Mouse (Mus musculus) heart, adult 8-10 months (tissue): ENCODE data around the gene Ecel1. TPM values are rescaled to one million over a fixed set of nuclear protein-coding genes. Genes with fewer than 3 reads are reported as not detected.

Experiments used
- DNase-seq: peaks from one replicate; pipeline ENCODE4 v3.0.0; 2022; ENCODE audit warnings: low spot score
- total RNA-seq, 4 experiments: library from RNA; stranded (reverse); gene quantifications; 2 replicates each; pipeline ENCODE4 v1.2.4; 2022

Gene Ecel1
- total RNA-seq, 4 experiments from 2014 or later: not detected

GRCm38 (mm10) chr1:87101411-87101810 lies 54.9 kb downstream of the Ecel1 start, which contains the start of gene Alpi:
Alpi (minus strand) TSS chr1:87101606.
- DNase-seq: no peak

- peak; percentile 7 for DNase-seq
Measured at GRCm38 (mm10) chr1:87098358-87098975, 57.9 kb downstream of the Ecel1 start.

Other genes starting within 250 kb of the Ecel1 start
- gene Alppl2, start 66.6 kb downstream of the Ecel1 start, total RNA-seq: not detected
- not detected for gene Alpi, start 54.9 kb downstream of the Ecel1 start, total RNA-seq
- not detected for gene Akp3, start 31.5 kb downstream of the Ecel1 start, total RNA-seq
- gene Prss56, start 26.8 kb upstream of the Ecel1 start, total RNA-seq: not detected
- gene Chrnd, start 34.1 kb upstream of the Ecel1 start, total RNA-seq: not detected
- not detected for gene Chrng, start 48.1 kb upstream of the Ecel1 start, total RNA-seq
- gene Eif4e2, start 57.4 kb upstream of the Ecel1 start, total RNA-seq: 10 to 100 TPM; 44.0 to 56.1 (median 49.0) TPM
- 1 to 10 TPM; 3.3 to 7.2 (median 4.5) TPM for gene Efhd1, start 107.8 kb upstream of the Ecel1 start, total RNA-seq
- 10 to 100 TPM; 38.0 to 48.5 (median 40.4) TPM for gene Gigyf2, start 170.5 kb upstream of the Ecel1 start, total RNA-seq
- gene Kcnj13, start 238.2 kb upstream of the Ecel1 start, total RNA-seq: not detected